Mouse (Mus musculus) limb, embryonic 10.5 days (tissue): ENCODE results near the gene Tbc1d15. TPM values are rescaled to one million over a fixed set of nuclear protein-coding genes. Genes with fewer than 3 reads are reported as not detected.

Experiments used
- DNase-seq: peaks from one replicate; pipeline ENCODE4 v3.0.0-alpha.2; 2017; ENCODE audit warnings: low spot score
- H3K27ac ChIP-seq: fragments of 300-500 bp; sonication (generic); 2 replicates; pipeline ENCODE4 v1.5.1; 2016; ENCODE audit warnings: mild to moderate bottlenecking
- H3K27me3 ChIP-seq: fragments of 300-500 bp; sonication (generic); 2 replicates; pipeline ENCODE4 v1.6.1; 2016; ENCODE audit warnings: low read depth, mild to moderate bottlenecking; ENCODE audit not compliant: poor library complexity, severe bottlenecking
- H3K36me3 ChIP-seq: fragments of 300-500 bp; sonication (generic); 2 replicates; pipeline ENCODE4 v1.6.1; 2016; ENCODE audit warnings: mild to moderate bottlenecking, moderate library complexity
- H3K4me1 ChIP-seq: fragments of 300-500 bp; sonication (generic); 2 replicates; pipeline ENCODE4 v1.6.1; 2016
- H3K4me3 ChIP-seq: fragments of 300-500 bp; sonication (generic); 2 replicates; pipeline ENCODE4 v1.5.1; 2016; ENCODE audit warnings: mild to moderate bottlenecking, moderate library complexity
- H3K9me3 ChIP-seq: fragments of 300-500 bp; sonication (generic); replicated peaks from 2 replicates; pipeline ENCODE4 v1.6.1; 2016; ENCODE audit warnings: mild to moderate bottlenecking
- WGBS: fragments of 180-500 bp; shearing (Covaris S2); methylation state at CpG from one replicate; pipeline ENCODE4 v1.1.7; 2016; 5-methylcytosine and 5-hydroxymethylcytosine counted together
- polyA plus RNA-seq: library from polyadenylated mRNA; unstranded; fragments of >200 nt; fragmentation: Nextera tagmentation; extraction: Ambion mirVana; gene quantifications from 2 replicates; pipeline ENCODE4 v1.2.1, GENCODE M21; 2016

Tbc1d15 gene
- polyA plus RNA-seq, 1 experiment from 2014 or later: 57.6 TPM

GRCm38 (mm10) chr10:115173336-115173735, 77.9 kb downstream of the Tbc1d15 start:
- H3K27me3 ChIP-seq: no peaks in the 10 kb centered on the region
- no peak overlapping the region for H3K4me3 ChIP-seq
- H3K4me1 ChIP-seq: 0 out of 2 replicates have a peak, but pooled peaks cover 9% of the 10 kb centered on the region
- H3K36me3 ChIP-seq: no peaks in the 10 kb centered on the region
- WGBS: 81% methylated on average over 10 of the region's 10 CpGs
- H3K27ac ChIP-seq: no peak overlapping the region
- H3K9me3 ChIP-seq: no peaks in the 10 kb centered on the region
- no peak for DNase-seq

DNA sequence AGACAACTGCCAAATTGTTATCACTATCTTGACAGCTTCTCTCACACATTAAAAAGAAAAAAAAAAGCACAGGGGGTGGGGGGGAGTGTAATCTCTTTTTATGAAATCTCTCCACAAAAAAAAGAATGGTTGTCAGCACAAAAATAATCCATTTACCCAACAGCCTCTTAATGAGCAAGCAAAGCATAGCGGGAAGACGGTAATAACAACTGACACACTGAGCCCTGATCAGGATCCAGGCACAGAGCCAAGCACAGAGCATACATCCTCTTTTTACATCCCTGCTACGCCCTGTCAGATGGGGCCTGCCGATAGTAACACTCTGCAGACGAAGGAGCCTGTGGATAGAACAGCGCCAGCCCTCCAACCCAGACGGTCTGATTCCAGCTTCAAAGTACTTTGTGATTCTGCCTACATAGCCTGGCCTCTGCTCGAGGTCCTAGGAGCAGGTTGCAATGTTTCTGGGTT, 79.9 kb downstream of the Tbc1d15 start:
- WGBS: 68% methylated on average over 8 of the region's 8 CpGs
- no peak for DNase-seq
- no peaks in the 10 kb centered on the region for H3K9me3 ChIP-seq
- no peak overlapping the region for H3K27ac ChIP-seq
- H3K36me3 ChIP-seq: no peaks in the 10 kb centered on the region
- H3K27me3 ChIP-seq: no peaks in the 10 kb centered on the region
- H3K4me3 ChIP-seq: no peak overlapping the region
- H3K4me1 ChIP-seq: 0 out of 2 replicates have a peak, but pooled peaks cover 9% of the 10 kb centered on the region

DNA sequence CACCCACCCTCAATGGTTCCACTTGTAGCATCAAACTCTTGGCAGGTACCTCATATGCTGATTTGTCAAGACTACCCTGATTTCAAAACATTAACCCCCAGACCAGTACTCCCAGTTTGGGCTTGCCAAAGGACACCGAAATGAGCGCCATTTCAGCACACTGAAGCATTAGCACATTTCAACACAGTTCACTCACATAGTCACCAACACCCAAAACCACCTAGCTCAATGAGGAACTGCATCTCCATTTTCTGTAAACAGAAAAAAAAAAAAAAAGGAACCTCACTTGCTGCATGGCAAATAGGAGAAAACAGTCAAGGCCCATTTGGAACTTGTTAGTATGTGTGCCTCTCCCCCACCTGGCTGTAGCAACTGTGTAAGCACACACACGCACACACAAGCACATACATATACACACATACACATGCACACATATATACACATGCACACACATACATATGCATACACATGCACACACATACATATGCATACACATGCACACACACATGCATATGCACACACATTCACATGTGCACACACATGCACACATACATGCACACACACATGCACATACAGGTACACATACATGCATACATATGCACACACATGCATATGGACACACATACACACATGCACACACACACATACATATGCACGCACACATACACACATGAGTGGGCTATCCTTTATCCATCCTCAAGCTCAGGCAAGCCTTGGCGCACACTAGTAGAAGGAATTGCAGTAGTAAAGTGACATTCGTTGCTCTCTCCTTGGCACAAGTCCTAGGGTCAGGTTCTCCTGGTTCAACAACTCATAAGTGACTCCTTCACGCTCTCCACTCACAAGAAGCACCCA, 80.5 kb downstream of the Tbc1d15 start:
- Histone ChIP-seq H3K27me3 (no peaks in the 10 kb centered on the region), H3K36me3 (no peaks in the 10 kb centered on the region), H3K4me1 (0 out of 2 replicates have a peak, but pooled peaks cover 9% of the 10 kb centered on the region), H3K27ac (no peak overlapping the region), H3K4me3 (no peak overlapping the region), H3K9me3 (no peaks in the 10 kb centered on the region)
- WGBS: 92% methylated on average over 7 of the region's 7 CpGs
- DNase-seq: no peak

GRCm38 (mm10) chr10:115169410-115169809, 81.9 kb downstream of the Tbc1d15 start:
- Histone ChIP-seq H3K27me3 (no peaks in the 10 kb centered on the region), H3K4me1 (0 out of 2 replicates have a peak, but pooled peaks cover 5% of the 10 kb centered on the region), H3K9me3 (no peaks in the 10 kb centered on the region), H3K4me3 (no peak overlapping the region), H3K27ac (no peak overlapping the region), H3K36me3 (no peaks in the 10 kb centered on the region)
- WGBS: 29% methylated on average over 9 of the region's 9 CpGs
- DNase-seq: no peak

GRCm38 (mm10) chr10:115160289-115160688, 91.0 kb downstream of the Tbc1d15 start:
- no peaks in the 10 kb centered on the region for H3K27me3 ChIP-seq
- no peak overlapping the region for H3K27ac ChIP-seq

More at GRCm38 (mm10) chr10:115160289-115160688, 91.0 kb downstream of the Tbc1d15 start:
- Histone ChIP-seq H3K4me1 (no peaks in the 10 kb centered on the region), H3K36me3 (no peaks in the 10 kb centered on the region), H3K9me3 (no peaks in the 10 kb centered on the region), H3K4me3 (no peak overlapping the region)
- no peak for DNase-seq
- WGBS: 75% methylated on average over 5 of the region's 5 CpGs

Other genes starting within 250 kb of the Tbc1d15 start
- 0.18 TPM in 1 of 2 replicates, not detected in the other for gene Tph2, start 66.4 kb downstream of the Tbc1d15 start, polyA plus RNA-seq
- 2.2 and 2.6 TPM in 2 replicates for gene Rab21, start 64.1 kb upstream of the Tbc1d15 start, polyA plus RNA-seq
- 21.2 and 26.2 TPM in 2 replicates for gene Tmem19, start 111.0 kb upstream of the Tbc1d15 start, polyA plus RNA-seq
- gene Thap2, start 133.0 kb upstream of the Tbc1d15 start, polyA plus RNA-seq: 21.7 and 24.0 TPM in 2 replicates
- gene Zfc3h1, start 133.5 kb upstream of the Tbc1d15 start, polyA plus RNA-seq: 16.7 and 18.0 TPM in 2 replicates